Mouse (Mus musculus): ENCODE measurements around the gene Pnisr.

Pnisr gene

GRCm38 (mm10) chr4:21847481-21848286, at the start of gene Pnisr:
TSS of gene Pnisr (plus strand) at chr4:21847583.
- peak; percentile 80 to 86 for DNase-seq (ENCODE audit: low read depth in 1 of 2, low spot score in 2 of 2)

- no peak for DNase-seq (ENCODE audit: low read depth in 1 of 2, low spot score in 2 of 2)
Observed at GRCm38 (mm10) chr4:21801013-21801412, 46.4 kb upstream of the Pnisr start.

- DNase-seq (ENCODE audit: low read depth in 1 of 2, low spot score in 2 of 2), result no peak
Observed at GRCm38 (mm10) chr4:21801620-21802019, 45.8 kb upstream of the Pnisr start.

- DNase-seq (ENCODE audit: low read depth in 1 of 2, low spot score in 2 of 2), result no peak
Observed at GRCm38 (mm10) chr4:21807204-21807603, 40.2 kb upstream of the Pnisr start.

- no peak for DNase-seq (ENCODE audit: low read depth in 1 of 2, low spot score in 2 of 2)
Observed at GRCm38 (mm10) chr4:21810608-21811007, 36.8 kb upstream of the Pnisr start.

- no peak for DNase-seq (ENCODE audit: low read depth in 1 of 2, low spot score in 2 of 2)
Observed at GRCm38 (mm10) chr4:21812635-21813034, 34.7 kb upstream of the Pnisr start.

GRCm38 (mm10) chr4:21814029-21814428, 33.4 kb upstream of the Pnisr start:
- DNase-seq (ENCODE audit: low read depth in 1 of 2, low spot score in 2 of 2), result no peak

GRCm38 (mm10) chr4:21826616-21827015, 20.8 kb upstream of the Pnisr start:
- no peak for DNase-seq (ENCODE audit: low read depth in 1 of 2, low spot score in 2 of 2)

GRCm38 (mm10) chr4:21832844-21833243, 14.5 kb upstream of the Pnisr start:
- no peak for DNase-seq (ENCODE audit: low read depth in 1 of 2, low spot score in 2 of 2)

GRCm38 (mm10) chr4:21848287-21848630, 876 bp downstream of the Pnisr start:
- peak; percentile 51 to 81 for DNase-seq (ENCODE audit: low read depth in 1 of 2, low spot score in 2 of 2)

GRCm38 (mm10) chr4:21857481-21857880, 10.1 kb downstream of the Pnisr start:
- no peak for DNase-seq (ENCODE audit: low read depth in 1 of 2, low spot score in 2 of 2)

- no peak for DNase-seq (ENCODE audit: low read depth in 1 of 2, low spot score in 2 of 2)
Observed at GRCm38 (mm10) chr4:21865226-21865625, 17.8 kb downstream of the Pnisr start.

- DNase-seq (ENCODE audit: low read depth in 1 of 2, low spot score in 2 of 2), result no peak
Observed at GRCm38 (mm10) chr4:21878776-21879175, 31.4 kb downstream of the Pnisr start.

GRCm38 (mm10) chr4:21879565-21880220, 32.3 kb downstream of the Pnisr start, which contains the start of gene Coq3:
TSS of gene Coq3 (plus strand) at chr4:21879673.
- peak; percentile 30 to 46 for DNase-seq (ENCODE audit: low read depth in 1 of 2, low spot score in 2 of 2)

GRCm38 (mm10) chr4:21882806-21883205, 35.4 kb downstream of the Pnisr start:
- DNase-seq (ENCODE audit: low read depth in 1 of 2, low spot score in 2 of 2), result no peak

- DNase-seq (ENCODE audit: low read depth in 1 of 2, low spot score in 2 of 2), result no peak
Observed at GRCm38 (mm10) chr4:21885831-21886230, 38.4 kb downstream of the Pnisr start.

Measured in monocyte, adult 2 months (primary cell).